Mouse (Mus musculus) c-Kit-positive CD71-negative TER-119-negative erythroid progenitor cells, embryonic 14.5 days (primary cell): ENCODE data around the gene Lbhd2.

Source experiments
- DNase-seq: peaks from one replicate; pipeline ENCODE4 v3.0.0-alpha.2; 2013; ENCODE audit warnings: low read depth

The Lbhd2 gene

DNA sequence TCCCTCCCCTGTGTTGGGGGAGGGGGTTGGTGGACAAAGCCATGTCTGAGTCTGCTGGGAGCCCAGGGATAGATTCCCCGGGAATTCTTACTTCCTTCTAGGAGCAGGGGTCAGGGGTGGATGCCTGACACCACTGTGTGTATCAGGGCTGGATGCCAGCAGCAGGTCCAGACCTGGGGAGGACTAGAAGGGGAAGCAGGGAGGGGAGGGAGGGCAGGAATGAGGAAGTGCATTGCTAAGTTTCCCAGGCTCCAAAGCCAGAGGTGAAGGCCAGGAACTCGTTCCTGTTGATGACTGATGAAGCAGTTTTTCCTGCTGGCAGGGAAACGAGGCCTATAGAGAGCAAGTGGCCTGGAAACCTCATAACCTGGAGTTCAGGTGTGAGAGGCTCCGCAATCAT lies 25.5 kb downstream of the Lbhd2 start:
- no peak for DNase-seq

DNA sequence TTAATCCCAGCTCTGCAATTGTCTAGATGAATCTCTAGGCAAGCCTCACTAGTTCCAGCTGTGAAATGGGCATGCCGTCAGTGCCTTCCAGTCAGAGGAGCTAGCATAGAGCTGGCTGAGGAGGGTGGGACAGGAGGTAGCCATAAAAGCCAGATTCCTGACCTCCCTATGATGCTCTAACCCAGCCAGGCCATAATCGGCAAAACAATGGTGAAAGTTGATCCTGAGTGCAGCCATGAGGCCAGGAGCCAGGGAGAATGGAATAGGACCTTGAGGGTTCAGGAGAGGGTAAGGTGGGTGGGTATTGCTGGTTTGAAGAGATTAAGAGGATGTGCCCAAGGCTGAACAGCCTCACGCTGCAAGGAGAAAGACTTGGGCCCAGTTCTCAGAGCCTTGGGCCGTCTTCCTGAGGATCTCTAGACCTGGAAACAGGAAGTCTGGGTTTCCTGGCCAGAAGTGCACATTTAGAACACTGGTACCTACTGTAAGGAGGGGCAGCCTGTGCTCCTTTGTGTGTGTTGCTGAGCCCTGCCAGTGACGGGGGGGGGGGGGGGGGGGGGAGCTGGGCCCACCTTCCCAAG lies 26.2 kb downstream of the Lbhd2 start:
- DNase-seq = no peak

DNA sequence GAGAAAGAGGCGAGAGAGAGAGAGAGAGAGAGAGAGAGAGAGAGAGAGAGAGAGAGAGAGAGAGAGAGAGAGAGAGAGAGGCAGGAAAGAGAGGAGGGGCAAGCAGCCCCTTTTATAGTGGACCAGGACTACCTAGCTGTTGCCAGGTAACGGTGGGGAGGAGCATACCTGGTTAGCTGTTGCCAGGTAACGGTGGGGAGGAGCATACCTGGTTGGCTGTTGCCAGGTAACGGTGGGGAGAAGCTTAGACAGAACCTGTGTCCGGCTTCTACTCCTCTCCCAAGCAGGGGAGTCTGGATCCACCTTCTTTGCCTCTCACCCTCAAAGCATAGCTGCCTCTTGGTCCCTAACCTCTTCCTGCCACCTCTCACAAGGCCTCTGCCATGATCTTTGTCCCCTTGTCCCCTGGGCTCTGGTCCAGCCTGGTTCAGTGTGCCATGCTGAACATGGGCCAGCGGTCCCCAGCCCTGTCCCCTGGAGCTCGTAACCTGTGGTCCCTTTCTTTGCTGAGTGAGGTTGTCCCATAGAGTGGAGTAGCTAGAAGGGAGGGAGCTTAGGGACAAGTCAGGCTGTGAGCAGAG lies 27.6 kb downstream of the Lbhd2 start:
- no peak for DNase-seq

DNA sequence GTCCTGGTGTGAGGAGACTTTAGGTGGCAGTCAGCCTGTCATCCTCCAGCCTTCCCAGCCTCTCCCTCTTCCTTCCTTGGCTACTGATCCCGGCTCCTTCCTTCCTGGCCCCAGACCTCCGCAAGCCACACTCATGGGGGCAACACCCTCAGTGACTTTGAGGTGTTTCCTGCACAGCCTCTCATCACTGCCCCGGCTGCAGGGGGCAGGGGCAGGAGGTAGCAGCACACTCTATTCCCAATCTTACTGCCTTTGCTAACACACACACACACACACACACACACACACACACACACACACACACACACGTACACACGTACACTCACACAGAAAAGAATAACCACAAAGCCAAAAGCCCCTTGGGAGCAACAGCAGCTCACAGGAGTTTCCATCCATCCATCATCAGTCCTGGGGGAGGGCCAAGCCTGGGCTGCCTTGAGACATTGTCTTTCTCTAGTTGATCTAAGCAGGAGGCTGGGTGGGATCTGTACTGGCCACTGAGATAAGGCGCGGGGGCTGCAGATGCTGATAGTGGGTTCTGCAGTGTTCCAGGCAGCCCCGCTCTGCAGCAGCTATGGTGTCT lies 28.2 kb downstream of the Lbhd2 start:
- no peak for DNase-seq

DNA sequence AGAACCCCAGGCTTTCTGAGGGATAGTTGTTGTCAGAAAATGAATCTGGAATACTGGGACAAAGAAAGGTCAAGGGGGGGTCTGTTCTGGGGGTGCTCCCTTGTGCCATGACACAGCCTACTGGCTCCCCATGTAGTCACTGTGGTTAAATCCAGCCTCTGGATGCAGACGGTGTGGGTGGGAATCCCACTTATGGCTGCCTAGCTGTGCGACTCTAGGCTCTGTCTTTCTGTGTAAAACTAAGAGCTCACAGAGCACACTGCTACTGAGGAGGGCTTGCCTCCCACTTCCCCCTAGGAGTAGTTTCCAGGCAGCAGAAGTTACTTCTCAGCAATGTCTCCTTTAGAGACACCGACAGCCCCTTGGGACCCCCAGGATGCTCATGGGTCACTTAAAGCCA lies 29.6 kb downstream of the Lbhd2 start:
- DNase-seq = no peak

DNA sequence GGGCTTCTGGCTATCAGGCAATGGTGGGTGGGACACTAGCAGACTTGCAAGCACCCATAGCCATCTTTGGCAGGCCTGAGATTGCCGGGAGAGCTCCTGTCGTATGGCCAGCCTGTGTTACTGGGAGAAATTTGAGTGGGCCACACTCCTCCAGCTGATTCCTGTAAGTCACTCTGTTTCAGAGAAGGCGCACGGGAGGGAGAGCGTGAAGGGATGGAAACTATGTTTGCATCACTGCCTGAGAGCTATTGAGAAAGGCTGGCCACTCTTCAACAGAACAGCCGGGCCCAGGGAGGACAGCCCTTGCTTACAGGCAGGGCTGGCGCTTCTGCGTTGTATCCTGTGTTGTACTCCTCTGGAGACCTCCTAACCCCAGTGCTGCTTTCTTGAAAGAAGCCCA lies 30.0 kb downstream of the Lbhd2 start:
- DNase-seq = no peak

DNA sequence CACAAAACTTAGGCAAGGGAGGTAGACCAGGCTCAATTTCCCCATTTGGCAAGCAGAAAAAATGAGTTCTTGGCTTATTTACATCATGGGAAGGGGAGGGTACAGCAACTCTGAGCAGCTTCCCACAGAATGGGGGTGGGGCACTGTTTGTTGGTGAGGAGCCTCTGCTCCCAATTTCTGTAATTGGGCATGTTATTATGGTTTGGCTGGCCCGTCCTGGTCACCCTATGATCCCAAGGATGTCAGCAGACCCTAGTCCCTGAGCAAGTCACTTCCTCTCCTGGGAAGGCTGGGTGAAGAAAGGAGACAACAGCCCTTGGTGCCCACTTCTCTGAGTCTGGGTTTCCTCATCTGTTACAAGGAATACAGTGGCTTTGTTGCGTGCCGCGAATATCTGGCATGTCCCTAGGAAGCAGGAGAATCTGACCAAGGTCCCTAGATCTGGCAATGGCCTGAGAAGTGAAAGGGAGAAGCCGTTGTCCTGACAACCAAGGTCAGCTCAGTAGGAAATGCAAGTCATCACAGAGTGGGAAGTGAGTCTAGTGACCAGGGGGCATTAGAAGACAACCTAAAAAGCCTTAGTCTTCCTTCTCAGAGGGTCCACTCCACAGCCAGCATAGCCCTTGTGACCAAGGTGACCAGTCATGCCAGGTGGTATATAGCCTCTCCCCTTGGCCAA lies 30.8 kb downstream of the Lbhd2 start:
- no peak for DNase-seq

DNA sequence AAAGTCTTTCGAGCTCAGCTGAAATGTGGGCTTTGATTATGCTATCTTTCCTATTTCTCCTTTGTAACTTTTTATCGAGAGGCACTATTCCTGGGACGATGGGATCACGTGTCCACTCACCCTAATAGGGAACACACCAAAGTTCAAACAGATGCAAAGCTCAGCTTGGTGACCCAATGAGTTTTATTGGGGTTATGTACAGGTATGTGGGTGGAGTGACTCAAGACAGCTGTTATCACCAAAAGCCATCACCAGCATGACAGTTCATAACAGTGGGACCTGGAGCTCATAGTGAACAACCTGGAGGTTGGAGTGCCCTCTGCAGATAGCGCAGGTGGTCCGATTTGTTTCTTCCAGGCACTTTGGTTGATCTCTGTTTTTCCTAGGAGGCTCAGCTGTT lies 32.2 kb downstream of the Lbhd2 start:
- DNase-seq = no peak

DNA sequence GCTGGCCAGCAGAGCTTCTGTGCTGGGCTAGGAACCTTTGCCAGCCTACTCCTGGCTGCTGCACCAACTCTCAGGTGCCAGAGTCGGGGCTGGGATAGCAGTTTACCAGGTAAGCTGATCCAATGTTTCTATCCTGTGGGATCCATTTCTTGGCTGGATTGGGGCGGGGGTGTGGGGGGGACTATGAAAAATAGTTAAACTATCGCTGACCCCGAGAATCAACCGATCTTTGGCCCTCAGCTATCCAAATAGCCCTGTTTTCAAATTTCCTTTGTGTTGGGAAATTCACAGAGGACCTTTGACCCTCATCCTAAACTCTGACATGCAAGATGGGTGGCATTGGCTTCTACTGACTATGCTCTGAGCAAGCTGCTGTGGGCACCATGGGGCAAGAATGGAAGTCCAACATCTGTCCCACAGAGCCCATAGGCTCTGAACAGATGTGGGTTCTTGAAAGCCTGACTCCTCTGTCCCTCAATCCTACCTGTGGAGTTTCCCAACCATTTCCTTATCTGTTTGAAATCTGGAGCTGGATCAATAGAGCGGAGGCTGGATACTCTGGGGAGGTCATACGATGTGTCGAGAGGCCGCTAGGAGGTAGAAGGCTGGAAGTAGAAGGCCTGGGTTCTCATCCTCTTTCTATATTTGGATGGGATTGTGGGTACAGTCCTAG lies 34.2 kb downstream of the Lbhd2 start:
- no peak for DNase-seq

DNA sequence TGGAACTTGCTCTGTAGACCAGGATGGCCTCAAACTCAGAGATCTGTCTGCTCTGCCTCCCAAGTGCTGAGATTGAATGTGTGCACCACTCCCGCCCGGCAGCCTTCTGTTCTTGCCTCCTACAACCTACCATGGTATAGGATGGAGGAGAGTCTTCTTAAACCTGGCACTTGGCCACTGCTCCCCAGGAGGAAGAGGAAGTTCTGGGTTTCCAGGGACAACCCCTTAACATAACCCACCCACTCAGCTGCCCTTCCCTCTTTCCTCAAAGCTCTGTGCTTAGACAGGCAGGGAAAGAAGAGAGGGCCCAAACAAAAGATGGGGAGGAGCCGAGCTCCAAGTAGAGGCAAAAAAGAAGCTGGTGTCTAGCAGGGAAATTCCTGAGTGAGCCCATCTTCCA lies 34.9 kb downstream of the Lbhd2 start:
- no peak for DNase-seq

DNA sequence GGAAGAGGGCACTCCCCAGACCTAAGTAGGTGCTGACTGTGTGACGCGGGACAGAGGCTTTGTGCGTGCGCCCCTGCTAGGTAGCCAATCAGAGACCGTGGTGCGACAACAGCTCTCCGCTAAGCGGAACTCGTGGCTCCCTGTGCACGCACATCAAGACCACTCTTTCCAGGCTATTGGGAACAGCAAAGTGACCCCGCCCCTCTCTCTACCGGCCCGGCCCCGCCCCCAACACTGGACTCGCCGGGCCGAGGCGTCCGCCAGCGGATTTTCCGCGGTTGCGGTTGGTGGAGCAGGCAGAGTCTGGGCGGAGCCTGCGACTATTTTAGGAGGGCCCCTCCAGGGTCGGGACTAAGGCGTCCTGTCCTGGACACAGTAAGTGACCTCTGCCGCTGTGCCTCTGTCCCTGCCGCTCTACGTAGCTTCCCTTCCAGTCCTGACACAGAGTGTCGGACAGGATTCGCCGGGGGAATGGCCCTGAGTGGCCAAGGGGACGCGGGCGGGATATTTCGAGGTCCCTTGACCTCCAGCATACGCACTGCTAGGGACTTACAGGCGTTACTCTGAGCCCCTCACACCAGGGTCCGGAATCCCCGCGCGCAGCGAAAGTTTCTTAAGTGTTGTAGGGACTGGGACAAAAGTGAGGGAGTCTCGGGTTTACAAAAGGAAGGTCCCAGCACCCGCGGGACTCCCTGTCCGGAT lies 35.9 kb downstream of the Lbhd2 start, which contains the start of gene Tnfaip2:
TSS of gene Tnfaip2 (plus strand) at position 161 of the 702 bp plus-strand sequence.
- DNase-seq = peak; percentile 52

DNA sequence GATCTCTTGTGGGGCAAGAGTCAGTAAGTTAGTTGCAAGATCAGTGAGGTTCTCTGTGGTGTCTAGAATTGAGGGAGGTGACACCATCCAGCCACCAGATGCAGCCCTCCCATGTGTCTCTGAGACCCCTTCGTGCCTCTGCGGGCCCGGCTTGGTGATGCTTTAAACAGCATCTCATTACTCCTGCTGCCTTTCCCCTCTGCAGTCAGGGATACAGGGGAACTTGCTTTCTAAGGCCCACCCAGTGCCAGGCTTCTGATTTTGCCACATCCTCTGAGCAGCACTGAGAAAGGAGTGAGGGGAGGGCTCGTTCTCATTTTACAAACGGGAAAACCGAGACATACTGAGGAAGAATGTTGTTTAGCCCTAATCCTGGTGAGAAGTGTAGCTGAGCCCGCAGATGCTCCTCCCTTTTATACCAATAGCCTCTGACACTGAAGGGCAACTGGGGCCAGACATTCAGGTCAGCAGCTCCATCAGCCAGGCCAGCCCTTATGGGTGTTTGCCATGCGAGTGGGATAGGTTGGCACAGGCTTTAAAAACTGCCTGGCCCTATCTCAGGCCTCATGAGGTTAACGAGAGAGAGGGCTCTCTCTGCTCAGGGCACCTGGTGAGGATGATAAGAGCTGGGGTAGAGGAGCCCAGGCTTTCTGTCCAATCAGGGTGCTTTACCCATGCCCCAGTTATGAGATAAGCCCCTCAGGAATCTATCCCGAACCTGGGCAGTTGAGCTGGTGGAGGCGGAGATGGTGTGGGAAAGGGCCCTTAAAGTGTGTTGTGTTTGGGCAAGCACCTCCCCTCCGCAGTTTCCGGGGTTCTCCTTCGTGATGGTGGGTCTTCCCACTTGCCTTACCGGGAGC lies 36.6 kb downstream of the Lbhd2 start:
- DNase-seq = peak; percentile 55

DNA sequence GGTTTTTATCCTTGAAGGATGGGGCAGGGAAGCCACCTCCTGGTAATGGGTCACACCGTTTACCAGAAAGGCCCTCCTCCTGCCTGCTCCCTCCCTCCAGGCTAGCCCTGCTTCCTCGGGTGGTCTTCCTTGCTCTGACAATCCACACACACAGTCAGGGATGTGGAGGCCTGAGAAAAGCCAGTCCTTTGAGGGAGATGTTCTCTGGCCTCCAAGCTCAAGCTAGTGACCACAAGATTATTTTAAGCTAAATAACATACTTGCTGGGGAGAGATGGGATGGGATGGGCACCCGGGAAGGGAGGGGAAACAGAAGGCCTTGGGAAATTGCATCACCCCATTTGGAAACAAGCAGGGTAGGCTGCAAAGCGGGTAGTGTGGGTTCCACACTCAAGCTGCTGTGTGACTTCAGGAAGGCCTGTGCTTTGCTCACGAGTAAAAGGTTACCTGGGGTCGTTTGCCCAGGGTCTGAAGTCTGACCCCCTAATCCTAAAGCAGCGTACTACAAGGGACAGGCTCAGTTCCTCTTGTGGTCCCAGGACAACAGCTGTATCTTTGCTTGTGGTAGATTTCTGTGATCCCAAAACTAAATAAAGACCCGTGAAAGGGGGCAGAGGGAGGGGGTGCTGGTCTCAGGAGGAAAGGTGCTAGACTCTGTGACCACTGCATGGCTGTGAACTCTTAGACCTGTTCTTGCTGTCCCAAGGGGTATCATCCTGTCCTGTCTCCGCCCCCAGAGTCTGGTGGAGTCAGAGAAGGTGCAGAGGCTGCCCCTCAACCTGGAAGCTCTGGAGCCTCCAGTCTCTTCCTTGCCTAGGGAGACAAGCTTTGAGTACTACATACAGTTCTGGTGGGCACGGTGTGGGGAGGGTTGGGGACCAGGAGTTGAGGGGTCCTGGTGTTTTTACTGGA lies 37.6 kb downstream of the Lbhd2 start:
- no peak for DNase-seq

DNA sequence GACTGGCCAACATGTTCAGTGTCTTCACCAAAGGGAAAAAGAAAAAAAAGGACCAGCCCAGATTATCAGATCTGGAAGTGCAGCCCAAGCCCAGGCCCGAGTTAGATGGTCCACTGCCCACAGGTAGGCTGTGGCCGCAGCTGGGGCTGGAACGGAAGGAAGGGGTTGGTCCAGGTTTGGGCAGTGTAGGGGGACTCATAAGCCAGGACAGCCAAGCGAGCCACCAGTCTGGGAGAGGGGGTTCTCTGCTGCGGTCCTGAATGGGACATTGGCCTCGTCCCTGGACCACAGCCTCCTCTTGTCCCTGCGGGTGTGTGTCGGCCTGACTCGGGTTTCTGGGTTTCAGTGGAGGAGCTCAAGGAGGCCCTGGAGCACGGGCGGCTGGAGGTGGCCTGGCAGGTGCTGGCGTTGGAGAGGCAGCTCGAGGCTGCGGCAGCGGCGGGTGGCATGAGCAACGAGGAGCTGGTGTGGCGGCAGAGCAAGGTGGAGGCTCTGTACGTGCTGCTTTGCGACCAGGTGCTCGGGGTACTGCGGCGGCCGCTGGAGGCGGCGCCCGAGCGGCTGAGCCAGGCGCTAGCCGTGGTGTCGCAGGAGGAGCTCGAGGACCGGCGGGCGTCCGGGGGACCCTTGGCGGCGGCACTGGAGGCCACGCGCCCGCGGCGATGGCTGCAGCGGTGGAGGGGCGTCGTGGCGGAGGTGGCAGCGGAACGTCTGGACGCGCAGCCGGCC lies 38.7 kb downstream of the Lbhd2 start:
- DNase-seq = no peak

DNA sequence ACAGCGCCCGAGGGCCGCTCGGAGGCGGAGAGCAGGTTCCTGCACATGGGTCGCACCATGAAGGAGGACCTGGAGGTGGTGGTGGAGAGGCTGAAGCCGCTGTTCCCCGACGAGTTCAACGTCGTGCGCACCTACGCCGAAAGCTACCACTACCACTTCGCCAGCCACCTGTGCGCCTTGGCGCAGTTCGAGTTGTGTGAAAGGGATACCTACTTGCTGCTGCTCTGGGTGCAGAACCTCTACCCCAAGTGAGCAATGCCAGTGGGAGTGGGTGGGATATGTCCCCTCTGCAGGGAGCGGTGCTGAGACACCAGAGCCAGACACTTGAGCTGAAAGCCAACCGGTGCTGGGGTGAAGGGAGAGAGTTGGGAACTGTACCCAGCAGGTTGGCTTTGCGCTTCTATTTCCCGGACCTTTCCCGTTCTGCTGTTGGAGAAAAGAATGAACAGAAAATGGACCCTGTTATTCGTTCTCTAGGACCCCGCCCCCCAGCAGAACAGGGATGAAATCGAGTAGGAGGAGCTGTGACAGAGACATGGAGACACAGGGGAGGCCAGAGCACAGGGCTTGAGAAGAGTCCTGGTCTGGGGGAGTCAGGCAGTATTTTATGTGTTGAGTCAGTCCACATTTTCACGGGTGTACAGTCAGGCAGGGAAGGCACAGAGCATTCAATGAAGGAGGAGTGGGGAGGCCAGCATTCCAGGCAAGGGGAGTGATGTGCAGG lies 39.4 kb downstream of the Lbhd2 start:
- no peak for DNase-seq

DNA sequence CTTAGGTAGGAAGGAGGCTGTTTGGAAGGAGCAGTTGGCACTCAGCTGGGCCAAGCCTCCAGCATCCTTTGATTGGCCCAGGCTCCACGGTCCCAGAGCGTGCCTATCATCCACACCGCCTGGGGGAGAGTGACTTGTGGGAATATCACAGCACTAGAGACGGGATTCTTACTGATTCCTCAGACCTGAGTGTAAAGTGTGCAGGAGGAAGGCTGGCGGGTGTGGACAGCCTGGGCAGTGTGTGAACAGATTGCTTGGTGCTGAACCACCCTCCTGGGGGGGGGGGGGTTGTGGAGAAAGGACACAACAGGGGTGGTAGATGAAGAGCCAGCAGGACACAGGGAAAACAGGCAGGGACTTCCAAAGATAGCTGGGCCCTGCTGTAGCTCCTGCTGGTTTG lies 40.1 kb downstream of the Lbhd2 start:
- DNase-seq = no peak

DNA sequence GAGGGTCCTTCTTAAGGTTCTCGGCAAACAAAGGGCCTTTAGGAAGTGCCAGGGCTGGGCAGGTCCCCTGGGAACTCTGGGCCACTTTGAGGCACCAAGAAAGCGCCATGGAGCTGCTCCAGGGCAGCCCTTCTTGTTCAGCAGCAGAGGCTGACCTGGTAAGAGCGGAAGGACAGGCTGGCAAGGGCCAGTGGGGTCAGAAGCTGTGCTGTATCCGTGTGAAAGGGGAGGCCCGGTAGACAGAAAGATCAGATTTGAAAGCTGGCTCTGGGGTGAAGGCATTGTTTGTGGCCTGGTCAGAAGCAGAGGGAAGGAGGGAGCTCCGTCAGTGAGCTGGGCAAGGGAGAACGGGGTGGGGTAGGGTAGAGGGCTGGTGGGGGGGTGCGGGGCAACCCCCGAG lies 40.7 kb downstream of the Lbhd2 start:
- no peak for DNase-seq

DNA sequence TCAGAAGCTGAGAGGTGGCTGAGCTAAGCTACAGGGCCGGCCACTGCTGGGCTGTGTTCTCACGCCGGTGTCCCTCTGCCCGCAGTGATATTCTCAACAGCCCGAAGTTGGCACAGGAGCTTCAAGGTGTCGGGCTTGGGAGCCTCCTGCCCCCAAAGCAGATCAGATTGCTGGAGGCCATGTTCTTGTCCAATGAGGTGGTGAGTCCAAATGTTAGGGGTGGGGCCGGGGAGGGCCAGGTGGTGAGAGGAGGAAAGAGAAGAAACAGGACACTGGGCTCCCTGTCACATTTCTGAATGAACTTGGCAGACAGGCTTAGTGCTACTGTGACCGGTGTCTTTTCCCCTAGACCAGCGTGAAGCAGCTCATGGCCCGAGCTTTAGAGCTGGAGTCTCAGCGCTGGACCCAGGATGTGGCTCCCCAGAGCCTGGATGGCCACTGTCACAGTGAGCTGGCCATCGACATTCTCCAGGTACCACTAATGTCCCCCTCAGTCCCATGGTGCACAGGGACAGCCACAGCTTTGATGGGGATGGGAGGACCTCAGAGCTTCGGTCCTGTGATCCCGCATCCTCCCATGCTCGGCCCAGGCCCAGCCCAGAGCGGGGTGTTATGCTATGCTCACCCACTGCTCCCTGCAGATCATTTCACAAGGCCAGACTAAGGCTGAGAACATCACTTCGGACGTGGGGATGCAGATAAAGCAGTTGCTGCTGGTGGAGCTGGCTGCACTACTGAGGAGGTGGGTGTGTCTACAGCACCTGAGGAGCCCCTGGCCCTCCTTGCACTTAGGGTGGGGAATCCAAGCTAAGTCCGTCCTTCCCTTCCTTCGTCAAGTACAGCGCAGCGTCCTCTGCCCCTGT lies 41.5 kb downstream of the Lbhd2 start:
- DNase-seq = no peak
